Mouse (Mus musculus): ENCODE data around the gene Hps6. TPM values are rescaled to one million over a fixed set of nuclear protein-coding genes. Genes with fewer than 3 reads are reported as not detected.
"Not testable (repeated sequence)": the region's sequence is repeated elsewhere in the genome, so short reads cannot be mapped to it uniquely, and the experiment has no call there.

Gene Hps6
- 10.7 and 11.3 TPM in 2 replicates for total RNA-seq (2021)
- long read RNA-seq, experiment 1, transcript Hps6-201 (1 exons, 2,666 nt) = major isoform, 26 of 26 reads
- long read RNA-seq, experiment 1, partial matches to known transcripts = 0 of 26 reads
- long read RNA-seq, experiment 1, other reads (novel, unspliced or antisense) = 0 of 26 reads
- long read RNA-seq, experiment 2, transcript Hps6-201 (1 exons, 2,666 nt) = major isoform, 15 of 15 reads
- long read RNA-seq, experiment 2, partial matches to known transcripts = 0 of 15 reads
- long read RNA-seq, experiment 2, other reads (novel, unspliced or antisense) = 0 of 15 reads

- peak; percentile 95 for DNase-seq
Observed at GRCm38 (mm10) chr19:46003371-46004226, at the start of gene Hps6. Hps6 (plus strand) TSS chr19:46003508.

- DNase-seq = peak; percentile 36
Observed at GRCm38 (mm10) chr19:45956736-45957135, 46.6 kb upstream of the Hps6 start.

- DNase-seq = no peak
Observed at GRCm38 (mm10) chr19:45960770-45961169, 42.5 kb upstream of the Hps6 start.

GRCm38 (mm10) chr19:45984379-45984778 is 18.9 kb upstream of the Hps6 start:
- no peak for DNase-seq

- no peak for DNase-seq
Observed at GRCm38 (mm10) chr19:45988238-45988637, 15.1 kb upstream of the Hps6 start.

GRCm38 (mm10) chr19:45991171-45991570 is 12.1 kb upstream of the Hps6 start:
- no peak for DNase-seq

- DNase-seq = not testable (repeated sequence)
Observed at GRCm38 (mm10) chr19:45993441-45993840, 9.9 kb upstream of the Hps6 start.

GRCm38 (mm10) chr19:45993981-45994737 is 9.1 kb upstream of the Hps6 start:
- DNase-seq = no peak

GRCm38 (mm10) chr19:45997365-45997764 is 5.9 kb upstream of the Hps6 start:
- DNase-seq = no peak

GRCm38 (mm10) chr19:45997785-45998693 is 5.3 kb upstream of the Hps6 start, which contains the start of gene Armh3:
Armh3 (minus strand) TSS chr19:45998488.
- DNase-seq = peak; percentile 95

- DNase-seq = no peak
Observed at GRCm38 (mm10) chr19:45998694-45999217, 4.6 kb upstream of the Hps6 start.

- no peak for DNase-seq
Observed at GRCm38 (mm10) chr19:45999378-45999777, 3.9 kb upstream of the Hps6 start.

- DNase-seq = no peak
Observed at GRCm38 (mm10) chr19:46002279-46002678, 1.0 kb upstream of the Hps6 start.

- DNase-seq = peak; percentile 29
Observed at GRCm38 (mm10) chr19:46004814-46005466, 1.6 kb downstream of the Hps6 start.

- no peak for DNase-seq
Observed at GRCm38 (mm10) chr19:46005680-46006079, 2.4 kb downstream of the Hps6 start.

GRCm38 (mm10) chr19:46014572-46015178 is 11.4 kb downstream of the Hps6 start:
- DNase-seq = peak; percentile 93

GRCm38 (mm10) chr19:46016023-46016422 is 12.7 kb downstream of the Hps6 start:
- DNase-seq = no peak

- no peak for DNase-seq
Observed at GRCm38 (mm10) chr19:46024959-46025358, 21.7 kb downstream of the Hps6 start.

GRCm38 (mm10) chr19:46026567-46026966 is 23.3 kb downstream of the Hps6 start:
- DNase-seq = no peak

- DNase-seq = no peak
Observed at GRCm38 (mm10) chr19:46028747-46029320, 25.5 kb downstream of the Hps6 start.

All from adrenal gland, postnatal 14 days (tissue).